Mouse (Mus musculus) stomach, postnatal 0 days (tissue): Measurements from ENCODE around the gene Hivep2. TPM values are rescaled to one million over a fixed set of nuclear protein-coding genes. Genes with fewer than 3 reads are reported as not detected.

Experiments
- ATAC-seq: fragments of 200-750 bp; cut with Nextera tagmentation; 2 replicates; pipeline ENCODE4 v1.8.0; 2017; ENCODE audit not compliant: low FRiP score, low TSS enrichment
- DNase-seq: peaks from one replicate; pipeline ENCODE4 v3.0.0-alpha.2; 2016; ENCODE audit warnings: low spot score
- H3K27ac ChIP-seq: fragments of 300-500 bp; sonication (generic); replicated peaks from 2 replicates; pipeline ENCODE4 v1.5.1; 2014; ENCODE audit warnings: mild to moderate bottlenecking, control low read depth
- H3K27me3 ChIP-seq: fragments of 300-500 bp; sonication (generic); 2 replicates; pipeline ENCODE4 v1.6.1; 2014; ENCODE audit warnings: low read length; ENCODE audit not compliant: control insufficient read depth, insufficient read depth
- H3K36me3 ChIP-seq: fragments of 300-500 bp; sonication (generic); 2 replicates; pipeline ENCODE4 v1.6.1; 2014; ENCODE audit warnings: low read length, mixed read lengths; ENCODE audit not compliant: control insufficient read depth, insufficient read depth
- H3K4me1 ChIP-seq: fragments of 300-500 bp; sonication (generic); replicated peaks from 2 replicates; pipeline ENCODE4 v1.6.1; 2014; ENCODE audit warnings: antibody characterized with exemption; ENCODE audit not compliant: control insufficient read depth, insufficient read depth
- H3K4me2 ChIP-seq: fragments of 300-500 bp; sonication (generic); replicated peaks from 2 replicates; pipeline ENCODE4 v1.6.1; 2014; ENCODE audit warnings: low read depth, mild to moderate bottlenecking, control low read depth, moderate library complexity
- H3K4me3 ChIP-seq: fragments of 300-500 bp; sonication (generic); 2 replicates; pipeline ENCODE4 v1.5.1; 2014; ENCODE audit warnings: low read depth, low read length, control low read depth
- H3K9ac ChIP-seq: fragments of 300-500 bp; sonication (generic); 2 replicates; pipeline ENCODE4 v1.6.1; 2014; ENCODE audit warnings: mild to moderate bottlenecking, low read length, control low read depth, mixed read lengths
- H3K9me3 ChIP-seq: fragments of 300-500 bp; sonication (generic); 2 replicates; pipeline ENCODE4 v1.6.1; 2016; ENCODE audit warnings: low read length; ENCODE audit not compliant: control insufficient read depth
- CTCF ChIP-seq: IDR thresholded peaks from 2 replicates; pipeline ENCODE4 v1.5.1; 2016; ENCODE audit warnings: antibody characterized with exemption, low read depth, mild to moderate bottlenecking, moderate library complexity
- EP300 ChIP-seq: optimal IDR thresholded peaks from 2 replicates; pipeline ENCODE3; 2016; ENCODE audit warnings: antibody characterized with exemption
- WGBS: fragments of 180-500 bp; shearing (Covaris S2); extraction: QIAGEN DNeasy Blood & Tissue Kit; methylation state at CpG from one replicate; pipeline ENCODE4 v1.1.7; 2014; 5-methylcytosine and 5-hydroxymethylcytosine counted together
- polyA plus RNA-seq: library from polyadenylated mRNA; unstranded; fragments of >200 nt; fragmentation: Nextera tagmentation; extraction: Ambion mirVana; gene quantifications from 2 replicates; pipeline ENCODE4 v1.2.1, GENCODE M21; 2015

Hivep2 gene
- polyA plus RNA-seq, 1 experiment from 2014 or later, result 3.1 TPM

DNA sequence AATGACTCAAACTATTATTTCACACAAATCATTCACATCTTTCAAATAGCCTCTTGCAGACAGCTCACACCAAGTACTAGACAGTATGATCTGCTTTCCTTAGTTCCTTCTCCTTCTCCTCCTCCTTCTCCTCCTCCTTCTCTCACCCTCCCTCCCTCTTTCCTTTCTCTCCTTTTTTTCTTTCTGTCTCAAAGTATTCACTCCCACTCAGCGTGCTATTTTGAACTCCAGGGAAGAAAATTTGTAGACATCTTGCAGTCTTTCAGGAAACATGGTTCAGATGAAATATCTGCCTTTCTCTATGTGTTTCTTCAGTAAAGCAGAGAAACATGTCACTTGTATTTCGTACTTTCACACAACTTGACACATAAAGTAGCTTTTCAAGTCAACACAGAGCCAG is 94.4 kb downstream of the Hivep2 start:
- DNase-seq (no peak), ATAC-seq (no peak)
- Histone ChIP-seq H3K27me3 (no peaks in the 10 kb centered on the region), H3K4me3 (no peak overlapping the region), H3K36me3 (no peaks in the 10 kb centered on the region), H3K27ac (no peak overlapping the region), H3K4me2 (no peak overlapping the region), H3K4me1 (peaks cover 8% of the 10 kb centered on the region), H3K9me3 (no peaks in the 10 kb centered on the region), H3K9ac (no peak overlapping the region)
- 74% methylated on average over 2 of the region's 2 CpGs for WGBS
- TF ChIP-seq CTCF (no peak), EP300 (no peak)

DNA sequence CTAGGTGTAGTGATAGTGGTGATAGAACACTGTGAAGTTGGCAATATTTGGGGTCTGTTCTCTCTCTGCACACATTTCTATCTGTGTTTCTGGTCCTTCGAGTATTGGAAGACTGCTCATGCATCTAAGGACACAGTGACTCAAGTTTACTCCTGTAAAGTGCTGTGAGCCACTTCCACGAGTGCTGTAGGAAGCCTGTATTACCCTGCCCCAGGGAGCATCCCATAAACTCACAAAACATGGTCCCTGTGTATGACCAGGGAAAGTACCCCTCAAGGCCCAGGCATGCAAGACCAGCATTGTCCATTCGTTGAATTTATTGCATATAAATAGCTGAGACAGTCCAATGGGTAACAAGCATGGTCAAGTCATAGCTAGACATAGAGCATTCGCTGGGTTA is 97.4 kb downstream of the Hivep2 start:
- WGBS, result 85% methylated on average over 4 of the region's 4 CpGs
- no peak for ATAC-seq
- TF ChIP-seq CTCF (no peak), EP300 (no peak)

DNA sequence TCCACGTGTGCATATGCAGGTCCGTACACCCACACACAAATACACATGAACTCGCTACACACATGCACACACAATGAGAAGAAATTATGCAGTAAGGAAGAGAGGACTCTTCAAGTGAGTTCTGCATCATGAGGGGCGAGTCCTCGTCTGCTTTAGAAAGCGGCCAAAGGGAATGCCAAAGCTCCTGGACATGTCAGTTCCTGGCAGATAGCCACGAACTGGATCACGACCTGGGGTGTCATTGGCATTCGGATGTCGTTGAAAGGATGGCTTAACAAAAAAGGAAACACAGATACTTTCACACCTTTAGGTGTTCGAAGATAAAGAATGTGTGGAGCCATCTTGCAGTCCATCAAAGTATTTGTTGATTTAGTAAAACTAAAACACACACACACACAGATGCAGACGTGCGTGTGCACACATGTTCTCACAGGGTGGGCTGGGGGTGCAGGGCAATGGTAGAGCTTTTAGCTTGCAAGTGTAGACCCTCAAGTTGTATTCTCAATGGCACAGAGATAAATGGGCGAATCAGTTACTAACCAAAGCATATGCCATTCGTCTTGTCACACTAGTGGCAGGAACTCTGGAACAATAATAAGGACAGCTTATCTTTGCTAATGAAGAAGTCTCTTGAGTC is 99.0 kb downstream of the Hivep2 start:
- H3K9me3 ChIP-seq, result no peaks in the 10 kb centered on the region
- no peak for TF ChIP-seq EP300
- no peak for TF ChIP-seq CTCF
- DNase-seq, result no peak
- H3K4me3 ChIP-seq, result no peak overlapping the region
- no peaks in the 10 kb centered on the region for H3K4me1 ChIP-seq
- H3K27me3 ChIP-seq, result no peaks in the 10 kb centered on the region
- no peak overlapping the region for H3K27ac ChIP-seq
- H3K4me2 ChIP-seq, result no peak overlapping the region
- WGBS, result 76% methylated on average over 15 of the region's 15 CpGs
- no peaks in the 10 kb centered on the region for H3K36me3 ChIP-seq
- ATAC-seq, result no peak
- no peak overlapping the region for H3K9ac ChIP-seq

More for the DNA sequence above, 97.4 kb downstream of the Hivep2 start:
- no peak overlapping the region for H3K27ac ChIP-seq
- H3K27me3 ChIP-seq, result no peaks in the 10 kb centered on the region
- no peak overlapping the region for H3K9ac ChIP-seq
- no peaks in the 10 kb centered on the region for H3K4me1 ChIP-seq
- DNase-seq, result no peak
- H3K4me2 ChIP-seq, result no peak overlapping the region
- H3K4me3 ChIP-seq, result no peak overlapping the region
- no peaks in the 10 kb centered on the region for H3K36me3 ChIP-seq
- no peaks in the 10 kb centered on the region for H3K9me3 ChIP-seq

DNA sequence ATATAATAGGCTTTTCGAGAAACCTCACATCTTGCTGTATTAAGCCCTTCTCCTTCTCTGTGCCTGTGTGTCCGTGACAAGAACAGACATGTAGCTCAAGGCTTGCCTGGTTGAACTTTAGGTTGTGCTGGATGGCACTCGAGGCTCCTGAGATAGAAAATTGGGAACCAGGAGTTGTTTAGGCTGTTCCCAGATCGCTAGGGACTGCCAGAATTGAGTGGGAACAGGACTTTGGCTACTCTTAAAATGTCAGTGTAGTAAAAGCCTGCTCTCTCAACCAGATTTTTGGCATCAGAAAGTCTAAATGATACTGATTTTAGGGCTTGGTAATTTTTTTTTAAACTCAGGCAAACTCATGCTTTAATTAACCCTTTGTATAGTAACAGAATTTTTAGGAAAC is 101.9 kb downstream of the Hivep2 start:
- no peak overlapping the region for H3K4me2 ChIP-seq
- no peaks in the 10 kb centered on the region for H3K4me1 ChIP-seq
- ATAC-seq (no peak), DNase-seq (no peak)
- TF ChIP-seq EP300 (no peak), CTCF (no peak)
- no peak overlapping the region for H3K27ac ChIP-seq
- no peaks in the 10 kb centered on the region for H3K27me3 ChIP-seq
- H3K36me3 ChIP-seq, result no peaks in the 10 kb centered on the region
- WGBS, result 60% methylated on average over 4 of the region's 4 CpGs
- H3K9me3 ChIP-seq, result no peaks in the 10 kb centered on the region
- no peak overlapping the region for H3K9ac ChIP-seq
- no peak overlapping the region for H3K4me3 ChIP-seq

DNA sequence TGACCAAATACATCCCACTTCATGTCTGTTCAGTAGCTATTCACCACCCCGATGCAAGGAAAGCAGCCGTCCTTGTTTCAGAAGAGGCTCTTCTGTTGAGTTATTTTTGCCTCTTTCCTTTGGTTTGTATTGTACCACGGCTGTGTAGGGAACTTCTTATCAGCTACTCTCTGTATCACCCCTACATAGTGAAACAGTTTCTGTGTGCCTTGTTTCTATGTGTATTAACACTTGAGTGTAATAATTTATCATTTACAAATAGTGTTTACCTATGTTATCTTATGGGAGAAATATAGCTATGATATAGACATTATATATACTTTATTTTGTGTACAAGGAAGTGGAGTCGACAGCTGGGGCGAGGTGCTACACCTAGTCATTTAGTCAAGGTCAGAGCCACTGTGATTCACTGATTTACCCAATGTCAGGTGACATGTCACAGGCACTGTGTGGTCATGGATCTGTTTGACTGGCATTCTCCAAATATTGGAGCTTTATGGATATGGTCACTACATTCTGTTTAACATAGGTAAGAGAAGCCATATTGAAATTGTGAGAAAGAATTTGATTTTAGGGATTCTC is 104.7 kb downstream of the Hivep2 start:
- H3K9ac ChIP-seq, result no peak overlapping the region
- H3K4me1 ChIP-seq, result no peaks in the 10 kb centered on the region
- no peak overlapping the region for H3K4me2 ChIP-seq
- no peak for TF ChIP-seq CTCF
- no peak for TF ChIP-seq EP300
- H3K36me3 ChIP-seq, result no peaks in the 10 kb centered on the region
- 65% methylated on average over 5 of the region's 5 CpGs for WGBS
- H3K27ac ChIP-seq, result no peak overlapping the region
- peak; percentile 98 for ATAC-seq
- DNase-seq, result peak; percentile 45
- no peaks in the 10 kb centered on the region for H3K27me3 ChIP-seq
- H3K9me3 ChIP-seq, result no peaks in the 10 kb centered on the region
- no peak overlapping the region for H3K4me3 ChIP-seq

DNA sequence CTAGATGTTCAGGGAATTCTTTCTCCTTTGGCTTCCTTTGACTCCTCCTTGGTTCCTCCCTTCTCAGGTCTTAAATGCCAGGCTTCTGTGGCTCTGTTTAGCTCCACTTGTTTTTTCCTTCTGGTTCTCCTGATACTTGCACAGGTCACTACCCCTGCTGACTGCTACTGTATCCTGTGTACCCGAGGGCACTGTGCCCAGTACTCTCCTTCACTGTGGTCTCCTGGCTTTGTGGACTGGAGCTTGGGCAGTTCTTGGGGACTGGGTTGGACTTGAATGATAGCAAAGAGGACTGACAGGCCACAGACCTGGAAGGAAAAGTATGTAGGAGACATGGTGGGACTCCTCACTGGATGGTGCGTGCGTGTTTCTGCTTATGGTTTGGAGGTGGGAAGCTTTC is 106.6 kb downstream of the Hivep2 start:
- no peak overlapping the region for H3K4me2 ChIP-seq
- H3K9me3 ChIP-seq, result no peaks in the 10 kb centered on the region
- no peaks in the 10 kb centered on the region for H3K4me1 ChIP-seq
- DNase-seq (no peak), ATAC-seq (no peak)
- H3K9ac ChIP-seq, result no peak overlapping the region
- H3K36me3 ChIP-seq, result no peaks in the 10 kb centered on the region
- no peak overlapping the region for H3K27ac ChIP-seq
- no peaks in the 10 kb centered on the region for H3K27me3 ChIP-seq
- TF ChIP-seq EP300 (no peak), CTCF (no peak)
- H3K4me3 ChIP-seq, result no peak overlapping the region
- WGBS, result 83% methylated on average over 3 of the region's 3 CpGs
